Mouse (Mus musculus) intestine, embryonic 15.5 days (tissue): ENCODE measurements around the gene 2210011C24Rik. TPM values are rescaled to one million over a fixed set of nuclear protein-coding genes. Genes with fewer than 3 reads are reported as not detected.

ENCODE experiments used
- ATAC-seq: fragments of 200-750 bp; cut with Nextera tagmentation; 2 replicates; pipeline ENCODE4 v1.8.0; 2017; ENCODE audit warnings: moderate TSS enrichment, moderate library complexity
- H3K27ac ChIP-seq: fragments of 300-500 bp; sonication (generic); 2 replicates; pipeline ENCODE4 v1.5.1; 2015; ENCODE audit warnings: mild to moderate bottlenecking, inconsistent platforms
- H3K27me3 ChIP-seq: fragments of 300-500 bp; sonication (generic); replicated peaks from 2 replicates; pipeline ENCODE4 v1.6.1; 2015; ENCODE audit warnings: inconsistent platforms
- H3K36me3 ChIP-seq: fragments of 300-500 bp; sonication (generic); 2 replicates; pipeline ENCODE4 v1.6.1; 2015; ENCODE audit warnings: inconsistent platforms
- H3K4me1 ChIP-seq: fragments of 300-500 bp; sonication (generic); replicated peaks from 2 replicates; pipeline ENCODE4 v1.6.1; 2015; ENCODE audit warnings: inconsistent platforms
- H3K4me2 ChIP-seq: fragments of 300-500 bp; sonication (generic); replicated peaks from 2 replicates; pipeline ENCODE4 v1.6.1; 2015; ENCODE audit warnings: mild to moderate bottlenecking, inconsistent platforms
- H3K4me3 ChIP-seq: fragments of 300-500 bp; sonication (generic); replicated peaks from 2 replicates; pipeline ENCODE4 v1.5.1; 2015; ENCODE audit warnings: inconsistent platforms
- H3K9ac ChIP-seq: fragments of 300-500 bp; sonication (generic); 2 replicates; pipeline ENCODE4 v1.6.1; 2015; ENCODE audit warnings: inconsistent platforms
- H3K9me3 ChIP-seq: fragments of 300-500 bp; sonication (generic); 2 replicates; pipeline ENCODE4 v1.6.1; 2016; ENCODE audit warnings: inconsistent platforms
- WGBS: fragments of 180-500 bp; shearing (Covaris S2); methylation state at CpG from one replicate; pipeline ENCODE4 v1.1.7; 2015; 5-methylcytosine and 5-hydroxymethylcytosine counted together
- polyA plus RNA-seq: library from polyadenylated mRNA; unstranded; fragments of >200 nt; fragmentation: Nextera tagmentation; extraction: Ambion mirVana; gene quantifications from 2 replicates; pipeline ENCODE4 v1.2.1, GENCODE M21; 2015

The 2210011C24Rik gene
- polyA plus RNA-seq, 1 experiment from 2014 or later, result 1.5 TPM

- peaks cover 14% of the 10 kb centered on the region for H3K4me1 ChIP-seq
- WGBS, result 96% methylated on average over 7 of the region's 7 CpGs
- peaks cover 36% of the 10 kb centered on the region for H3K36me3 ChIP-seq
- H3K4me2 ChIP-seq, result no peak overlapping the region
- no peak for ATAC-seq
- H3K27ac ChIP-seq, result no peak overlapping the region
- no peak overlapping the region for H3K4me3 ChIP-seq
- no peaks in the 10 kb centered on the region for H3K27me3 ChIP-seq
- H3K9ac ChIP-seq, result no peak overlapping the region
- no peaks in the 10 kb centered on the region for H3K9me3 ChIP-seq
These were observed 30.4 kb downstream of the 2210011C24Rik start for GRCm38 (mm10) chr8:83981533-83981932.

GRCm38 (mm10) chr8:83980845-83981244 lies 31.1 kb downstream of the 2210011C24Rik start:
- Histone ChIP-seq H3K36me3 (peaks cover 31% of the 10 kb centered on the region), H3K4me3 (no peak overlapping the region), H3K27me3 (no peaks in the 10 kb centered on the region), H3K9ac (no peak overlapping the region), H3K4me2 (no peak overlapping the region), H3K9me3 (no peaks in the 10 kb centered on the region), H3K4me1 (peaks cover 16% of the 10 kb centered on the region), H3K27ac (no peak overlapping the region)
- WGBS, result 77% methylated on average over 8 of the region's 8 CpGs
- no peak for ATAC-seq

- Histone ChIP-seq H3K4me2 (no peak overlapping the region), H3K27ac (no peak overlapping the region), H3K4me1 (peaks cover 16% of the 10 kb centered on the region), H3K4me3 (no peak overlapping the region), H3K27me3 (no peaks in the 10 kb centered on the region), H3K36me3 (peaks cover 31% of the 10 kb centered on the region), H3K9me3 (no peaks in the 10 kb centered on the region), H3K9ac (no peak overlapping the region)
- WGBS, result 96% methylated on average over 1 of the region's 1 CpGs
- no peak for ATAC-seq
These were observed 31.7 kb downstream of the 2210011C24Rik start for GRCm38 (mm10) chr8:83980250-83980649.

GRCm38 (mm10) chr8:83978200-83978599 lies 33.8 kb downstream of the 2210011C24Rik start:
- WGBS, result 62% methylated on average over 9 of the region's 9 CpGs
- Histone ChIP-seq H3K4me3 (no peak overlapping the region), H3K27me3 (no peaks in the 10 kb centered on the region), H3K36me3 (peaks cover 18% of the 10 kb centered on the region), H3K9ac (no peak overlapping the region), H3K4me2 (no peak overlapping the region), H3K4me1 (peaks cover 30% of the 10 kb centered on the region), H3K27ac (no peak overlapping the region), H3K9me3 (no peaks in the 10 kb centered on the region)
- no peak for ATAC-seq

GRCm38 (mm10) chr8:83977646-83978045 lies 34.3 kb downstream of the 2210011C24Rik start:
- Histone ChIP-seq H3K4me1 (peaks cover 30% of the 10 kb centered on the region), H3K36me3 (peaks cover 17% of the 10 kb centered on the region), H3K9ac (no peak overlapping the region), H3K27ac (no peak overlapping the region), H3K9me3 (no peaks in the 10 kb centered on the region), H3K4me3 (no peak overlapping the region), H3K4me2 (peak overlapping the region; percentile 22; the same call in 1 of the 2 replicates), H3K27me3 (no peaks in the 10 kb centered on the region)
- ATAC-seq, result no peak
- 45% methylated on average over 6 of the region's 6 CpGs for WGBS

GRCm38 (mm10) chr8:83976779-83977350 lies 35.1 kb downstream of the 2210011C24Rik start:
- no peak overlapping the region for H3K9ac ChIP-seq
- 77% methylated on average over 5 of the region's 5 CpGs for WGBS

GRCm38 (mm10) chr8:83976101-83976630 lies 35.8 kb downstream of the 2210011C24Rik start:
- 84% methylated on average over 4 of the region's 4 CpGs for WGBS
- Histone ChIP-seq H3K4me2 (no peak overlapping the region), H3K4me1 (peaks cover 38% of the 10 kb centered on the region), H3K27me3 (no peaks in the 10 kb centered on the region), H3K36me3 (peaks cover 6% of the 10 kb centered on the region), H3K9ac (no peak overlapping the region), H3K9me3 (no peaks in the 10 kb centered on the region), H3K4me3 (no peak overlapping the region), H3K27ac (no peak overlapping the region)
- no peak for ATAC-seq

More at GRCm38 (mm10) chr8:83976779-83977350, 35.1 kb downstream of the 2210011C24Rik start:
- H3K27ac ChIP-seq, result no peak overlapping the region
- no peak for ATAC-seq
- no peaks in the 10 kb centered on the region for H3K27me3 ChIP-seq
- no peak overlapping the region for H3K4me2 ChIP-seq
- peaks cover 12% of the 10 kb centered on the region for H3K36me3 ChIP-seq
- H3K9me3 ChIP-seq, result no peaks in the 10 kb centered on the region
- no peak overlapping the region for H3K4me3 ChIP-seq
- H3K4me1 ChIP-seq, result peaks cover 32% of the 10 kb centered on the region

GRCm38 (mm10) chr8:83974521-83974920 lies 37.5 kb downstream of the 2210011C24Rik start:
- Histone ChIP-seq H3K9me3 (no peaks in the 10 kb centered on the region), H3K4me2 (peak overlapping the region; percentile 86), H3K4me1 (peaks cover 38% of the 10 kb centered on the region), H3K9ac (no peak overlapping the region), H3K27ac (no peak overlapping the region), H3K36me3 (no peaks in the 10 kb centered on the region), H3K27me3 (no peaks in the 10 kb centered on the region), H3K4me3 (no peak overlapping the region)
- ATAC-seq, result no peak
- 82% methylated on average over 4 of the region's 4 CpGs for WGBS

GRCm38 (mm10) chr8:83973161-83974031 lies 38.6 kb downstream of the 2210011C24Rik start:
- Histone ChIP-seq H3K9me3 (no peaks in the 10 kb centered on the region), H3K27ac (peak overlapping the region; percentile 77; the same call in 1 of the 2 replicates), H3K4me2 (peak overlapping the region; percentile 86), H3K36me3 (peaks cover 5% of the 10 kb centered on the region; the same call in 1 of the 2 replicates), H3K4me3 (peak overlapping the region; percentile 99), H3K9ac (peak overlapping the region; percentile 89), H3K4me1 (peaks cover 38% of the 10 kb centered on the region), H3K27me3 (no peaks in the 10 kb centered on the region)
- 2% methylated on average over 37 of the region's 37 CpGs for WGBS
- peak; percentile 44; the same call in 1 of the 2 replicates for ATAC-seq

GRCm38 (mm10) chr8:83972150-83973120 lies 39.5 kb downstream of the 2210011C24Rik start, which contains the start of gene Prkaca:
Gene Prkaca (plus strand): TSS chr8:83972993.
- H3K9ac ChIP-seq, result peak within 1 kb of the TSS; percentile 89
- peak; percentile 99 for ATAC-seq
- peaks cover 13% of the 10 kb centered on the region; the same call in 1 of the 2 replicates for H3K36me3 ChIP-seq
- no peaks in the 10 kb centered on the region for H3K9me3 ChIP-seq
- H3K4me3 ChIP-seq, result peak within 1 kb of the TSS; percentile 99
- H3K27ac ChIP-seq, result peak within 1 kb of the TSS; percentile 78
- peaks cover 32% of the 10 kb centered on the region for H3K4me1 ChIP-seq
- no peaks in the 10 kb centered on the region for H3K27me3 ChIP-seq
- peak within 1 kb of the TSS; percentile 86 for H3K4me2 ChIP-seq
- under 1% methylated on average over 87 of the region's 94 CpGs for WGBS

- Histone ChIP-seq H3K9me3 (no peaks in the 10 kb centered on the region), H3K36me3 (peaks cover 13% of the 10 kb centered on the region; the same call in 1 of the 2 replicates), H3K4me3 (peak overlapping the region; percentile 99), H3K4me2 (peak overlapping the region; percentile 80), H3K27me3 (no peaks in the 10 kb centered on the region), H3K9ac (peak overlapping the region; percentile 68; the same call in 1 of the 2 replicates), H3K4me1 (peaks cover 24% of the 10 kb centered on the region), H3K27ac (0 out of 2 replicates have a peak overlapping the region, but pooled peaks have one; percentile 78)
- no peak for ATAC-seq
- WGBS, result 77% methylated on average over 6 of the region's 6 CpGs
These were observed 40.3 kb downstream of the 2210011C24Rik start for GRCm38 (mm10) chr8:83971661-83972060.
